Mouse (Mus musculus): ENCODE measurements at regions not wholly inside any gene's neighbourhood (a gene's known extent, or its start where the extent isn't known, plus 50 kb on each side); places are given as distances from the start of the nearest gene placed in this dataset.
"Not testable (repeated sequence)": the region's sequence is repeated elsewhere in the genome, so short reads cannot be mapped to it uniquely, and the experiment has no call there.

DNA sequence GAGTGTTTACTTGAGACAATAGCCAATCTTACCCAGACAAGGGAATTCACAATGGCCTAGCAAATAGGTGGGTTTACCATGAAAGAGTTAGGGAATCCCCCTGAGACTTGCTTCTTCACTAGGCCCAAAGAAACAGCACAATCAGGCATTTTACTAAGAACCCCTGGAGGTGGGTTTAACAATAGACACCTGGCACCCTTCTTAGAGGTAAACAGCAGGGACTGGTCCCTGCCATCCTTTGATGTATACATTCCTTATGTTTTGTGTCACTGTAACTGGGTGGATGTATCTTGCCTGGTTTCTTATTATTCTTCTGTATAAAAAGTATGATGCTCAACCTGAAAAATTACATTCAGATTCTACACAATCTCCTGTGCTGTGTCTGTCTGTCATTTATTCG lies 127.7 kb upstream of the Thsd7a start:
- 43% methylated on average over 1 of the region's 1 CpGs for WGBS
- H3K27me3 ChIP-seq (ENCODE audit: control insufficient read depth, insufficient read depth, low read length); DNase-seq (ENCODE audit: low spot score); H3K27ac ChIP-seq (replicated peaks; ENCODE audit: low read depth, low read length); H3K4me2 ChIP-seq (ENCODE audit: low read depth, severe bottlenecking); ATAC-seq (ENCODE audit: insufficient number of reproducible peaks, low FRiP score, low TSS enrichment, low read depth); H3K4me3 ChIP-seq (ENCODE audit: low read depth, low read length); H3K4me1 ChIP-seq (ENCODE audit: control insufficient read depth, insufficient read depth, low read length); H3K36me3 ChIP-seq (ENCODE audit: control insufficient read depth, insufficient read depth, low read length); H3K9me3 ChIP-seq (ENCODE audit: control insufficient read depth, low read length); H3K9ac ChIP-seq (ENCODE audit: low read length): not testable (repeated sequence)

DNA sequence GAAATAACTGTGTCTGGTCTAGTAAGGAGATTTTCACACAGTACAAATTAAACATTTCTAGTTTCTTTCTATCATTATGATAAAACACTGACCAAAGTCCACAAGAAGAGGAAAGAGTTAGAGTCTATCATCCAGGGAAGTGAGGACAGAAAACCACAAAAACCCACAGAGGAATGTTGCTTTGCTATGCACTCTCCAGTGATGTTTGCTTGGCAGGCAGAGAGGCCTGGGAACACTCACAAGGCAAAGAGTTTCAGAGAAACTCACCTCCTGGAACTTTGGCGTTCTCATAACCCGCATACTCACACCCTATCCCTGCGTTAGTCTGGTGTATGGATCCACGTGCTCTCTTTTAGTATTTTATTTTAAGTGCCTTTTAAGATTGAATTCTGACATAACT lies 127.2 kb upstream of the Thsd7a start:
- no peak overlapping the region for H3K4me2 ChIP-seq (ENCODE audit: low read depth, severe bottlenecking)
- 63% methylated on average over 4 of the region's 4 CpGs for WGBS
- DNase-seq (ENCODE audit: low spot score), result no peak

DNA sequence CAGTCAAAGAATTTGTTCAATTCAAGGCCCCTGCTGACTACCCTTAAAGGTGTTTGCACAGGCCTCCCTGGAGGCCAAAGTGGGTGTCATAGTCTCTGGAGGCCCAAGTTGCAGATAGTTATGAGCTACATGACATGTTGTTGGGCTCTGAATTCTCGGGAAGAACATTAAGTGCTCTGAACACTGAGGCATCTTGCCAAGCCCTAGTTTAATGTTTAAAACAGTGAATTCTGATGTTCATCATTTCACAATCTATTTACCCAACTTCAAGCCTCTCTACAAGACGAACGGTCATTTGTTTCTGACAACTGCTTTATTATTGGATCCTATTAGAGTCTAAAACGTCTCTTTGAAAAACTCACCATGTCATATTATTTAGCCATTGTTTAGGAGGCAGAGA lies 119.0 kb upstream of the Thsd7a start:
- no peaks in the 10 kb centered on the region for H3K27me3 ChIP-seq (ENCODE audit: control insufficient read depth, insufficient read depth, low read length)
- ATAC-seq (ENCODE audit: insufficient number of reproducible peaks, low FRiP score, low TSS enrichment, low read depth) (no peak), DNase-seq (ENCODE audit: low spot score) (no peak)
- H3K9ac ChIP-seq (ENCODE audit: low read length), result no peak overlapping the region
- no peak overlapping the region for H3K4me2 ChIP-seq (ENCODE audit: low read depth, severe bottlenecking)
- 92% methylated on average over 4 of the region's 4 CpGs for WGBS
- H3K4me3 ChIP-seq (ENCODE audit: low read depth, low read length), result no peak overlapping the region
- no peaks in the 10 kb centered on the region for H3K4me1 ChIP-seq (ENCODE audit: control insufficient read depth, insufficient read depth, low read length)
- no peak overlapping the region for H3K27ac ChIP-seq (replicated peaks; ENCODE audit: low read depth, low read length)
- H3K36me3 ChIP-seq (ENCODE audit: control insufficient read depth, insufficient read depth, low read length), result no peaks in the 10 kb centered on the region
- no peaks in the 10 kb centered on the region for H3K9me3 ChIP-seq (ENCODE audit: control insufficient read depth, low read length)

More for the DNA sequence above, 127.2 kb upstream of the Thsd7a start:
- Histone ChIP-seq H3K4me1 (ENCODE audit: control insufficient read depth, insufficient read depth, low read length) (no peaks in the 10 kb centered on the region), H3K27ac (replicated peaks; ENCODE audit: low read depth, low read length) (no peak overlapping the region), H3K4me3 (ENCODE audit: low read depth, low read length) (no peak overlapping the region), H3K9me3 (ENCODE audit: control insufficient read depth, low read length) (no peaks in the 10 kb centered on the region), H3K27me3 (ENCODE audit: control insufficient read depth, insufficient read depth, low read length) (no peaks in the 10 kb centered on the region), H3K36me3 (ENCODE audit: control insufficient read depth, insufficient read depth, low read length) (no peaks in the 10 kb centered on the region), H3K9ac (ENCODE audit: low read length) (no peak overlapping the region)
- no peak for ATAC-seq (ENCODE audit: insufficient number of reproducible peaks, low FRiP score, low TSS enrichment, low read depth)

DNA sequence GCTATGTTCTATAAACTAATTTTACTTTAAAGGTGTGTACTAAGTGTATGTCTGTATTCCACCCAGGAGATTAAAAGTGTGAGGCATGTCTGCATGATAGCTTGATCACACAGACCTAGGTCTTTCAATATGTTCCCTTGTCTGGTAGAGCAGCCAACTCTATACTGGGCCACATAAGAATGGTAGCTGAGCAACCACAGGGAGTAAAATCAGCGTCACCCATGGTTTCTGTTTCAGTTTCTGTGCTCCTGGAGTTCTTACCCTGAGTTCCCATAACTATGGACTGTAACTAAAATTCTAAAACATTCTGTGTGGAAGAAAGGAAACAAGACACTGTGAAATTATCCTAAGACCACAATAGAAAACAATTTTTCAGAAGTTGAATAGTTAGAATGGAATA lies 102.8 kb upstream of the Thsd7a start:
- ATAC-seq (ENCODE audit: insufficient number of reproducible peaks, low FRiP score, low TSS enrichment, low read depth) (no peak), DNase-seq (ENCODE audit: low spot score) (no peak)
- no peaks in the 10 kb centered on the region for H3K4me1 ChIP-seq (ENCODE audit: control insufficient read depth, insufficient read depth, low read length)
- WGBS, result 87% methylated on average over 1 of the region's 1 CpGs
- H3K27me3 ChIP-seq (ENCODE audit: control insufficient read depth, insufficient read depth, low read length), result no peaks in the 10 kb centered on the region
- H3K27ac ChIP-seq (replicated peaks; ENCODE audit: low read depth, low read length), result no peak overlapping the region
- H3K36me3 ChIP-seq (ENCODE audit: control insufficient read depth, insufficient read depth, low read length), result no peaks in the 10 kb centered on the region
- no peak overlapping the region for H3K4me2 ChIP-seq (ENCODE audit: low read depth, severe bottlenecking)
- no peak overlapping the region for H3K9ac ChIP-seq (ENCODE audit: low read length)
- H3K9me3 ChIP-seq (ENCODE audit: control insufficient read depth, low read length), result no peaks in the 10 kb centered on the region
- H3K4me3 ChIP-seq (ENCODE audit: low read depth, low read length), result no peak overlapping the region

DNA sequence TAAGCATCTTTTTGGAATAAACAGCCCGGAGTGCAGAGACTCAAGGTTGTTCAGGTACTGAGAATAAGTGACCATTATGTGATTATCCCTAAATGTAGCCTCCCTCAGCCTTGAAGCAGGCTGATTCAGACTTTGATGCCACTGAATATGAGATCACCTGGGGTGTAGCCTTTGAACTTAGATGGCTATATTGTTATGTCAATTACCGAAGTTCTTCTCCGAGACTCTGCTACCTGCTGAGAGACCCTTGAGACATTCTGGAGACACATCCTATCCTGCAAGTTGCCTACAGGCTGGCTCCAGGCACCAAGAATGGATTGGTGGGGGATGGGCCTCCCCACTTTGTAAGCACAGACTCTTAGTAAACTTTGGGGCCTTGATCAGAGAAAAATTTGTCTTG lies 85.9 kb upstream of the Thsd7a start:
- DNase-seq (ENCODE audit: low spot score); H3K36me3 ChIP-seq (ENCODE audit: control insufficient read depth, insufficient read depth, low read length); H3K9ac ChIP-seq (ENCODE audit: low read length); ATAC-seq (ENCODE audit: insufficient number of reproducible peaks, low FRiP score, low TSS enrichment, low read depth); H3K4me1 ChIP-seq (ENCODE audit: control insufficient read depth, insufficient read depth, low read length); H3K4me3 ChIP-seq (ENCODE audit: low read depth, low read length); H3K27me3 ChIP-seq (ENCODE audit: control insufficient read depth, insufficient read depth, low read length); H3K27ac ChIP-seq (replicated peaks; ENCODE audit: low read depth, low read length); H3K4me2 ChIP-seq (ENCODE audit: low read depth, severe bottlenecking); H3K9me3 ChIP-seq (ENCODE audit: control insufficient read depth, low read length): not testable (repeated sequence)
- WGBS, result 73% methylated on average over 3 of the region's 3 CpGs

DNA sequence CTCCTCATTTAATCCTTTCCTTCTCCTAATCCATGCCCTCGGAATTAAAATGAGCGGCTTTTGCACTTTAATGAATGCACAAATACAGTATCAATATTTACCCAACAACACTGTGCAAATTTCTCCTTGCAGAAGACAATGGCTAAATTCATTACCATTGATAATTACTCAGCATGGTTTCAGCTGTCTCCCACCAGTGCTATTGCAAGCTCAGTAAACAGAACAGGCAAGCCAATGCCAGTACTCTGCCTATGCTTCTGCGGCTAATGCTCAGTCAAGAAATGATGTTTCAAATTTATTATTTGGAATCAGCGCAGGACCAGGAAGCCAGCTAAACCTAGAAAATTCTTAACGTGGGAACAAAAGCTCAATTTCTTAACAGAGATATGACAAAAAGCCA lies 84.1 kb upstream of the Thsd7a start:
- ATAC-seq (ENCODE audit: insufficient number of reproducible peaks, low FRiP score, low TSS enrichment, low read depth) (no peak), DNase-seq (ENCODE audit: low spot score) (no peak)
- Histone ChIP-seq H3K4me1 (ENCODE audit: control insufficient read depth, insufficient read depth, low read length) (no peaks in the 10 kb centered on the region), H3K9me3 (ENCODE audit: control insufficient read depth, low read length) (no peaks in the 10 kb centered on the region), H3K27me3 (ENCODE audit: control insufficient read depth, insufficient read depth, low read length) (no peaks in the 10 kb centered on the region), H3K27ac (replicated peaks; ENCODE audit: low read depth, low read length) (no peak overlapping the region), H3K36me3 (ENCODE audit: control insufficient read depth, insufficient read depth, low read length) (no peaks in the 10 kb centered on the region), H3K4me2 (ENCODE audit: low read depth, severe bottlenecking) (no peak overlapping the region), H3K4me3 (ENCODE audit: low read depth, low read length) (no peak overlapping the region), H3K9ac (ENCODE audit: low read length) (no peak overlapping the region)
- 72% methylated on average over 5 of the region's 5 CpGs for WGBS

DNA sequence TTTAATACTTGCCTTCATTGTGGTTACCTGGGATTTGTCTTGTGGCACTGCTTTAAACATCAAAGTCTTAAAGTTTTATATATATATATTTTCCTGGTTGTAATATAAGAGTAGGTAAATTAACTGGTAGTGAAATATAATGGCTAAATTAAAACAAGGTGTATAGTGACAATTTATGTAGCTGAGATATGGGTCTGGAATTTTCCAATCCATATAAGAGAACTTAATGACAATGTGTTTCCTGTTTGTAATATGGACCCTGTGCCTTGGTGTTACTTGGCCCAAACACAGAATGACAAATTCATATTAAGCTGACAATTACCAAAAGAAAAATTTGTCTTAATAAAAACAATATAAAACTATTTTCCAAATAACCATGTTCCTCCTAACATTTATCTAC lies 82.7 kb upstream of the Thsd7a start:
- Histone ChIP-seq H3K4me2 (ENCODE audit: low read depth, severe bottlenecking) (no peak overlapping the region), H3K27ac (replicated peaks; ENCODE audit: low read depth, low read length) (no peak overlapping the region), H3K9ac (ENCODE audit: low read length) (no peak overlapping the region), H3K4me3 (ENCODE audit: low read depth, low read length) (no peak overlapping the region), H3K4me1 (ENCODE audit: control insufficient read depth, insufficient read depth, low read length) (no peaks in the 10 kb centered on the region), H3K36me3 (ENCODE audit: control insufficient read depth, insufficient read depth, low read length) (no peaks in the 10 kb centered on the region), H3K9me3 (ENCODE audit: control insufficient read depth, low read length) (no peaks in the 10 kb centered on the region), H3K27me3 (ENCODE audit: control insufficient read depth, insufficient read depth, low read length) (no peaks in the 10 kb centered on the region)
- DNase-seq (ENCODE audit: low spot score), result no peak
- no peak for ATAC-seq (ENCODE audit: insufficient number of reproducible peaks, low FRiP score, low TSS enrichment, low read depth)

DNA sequence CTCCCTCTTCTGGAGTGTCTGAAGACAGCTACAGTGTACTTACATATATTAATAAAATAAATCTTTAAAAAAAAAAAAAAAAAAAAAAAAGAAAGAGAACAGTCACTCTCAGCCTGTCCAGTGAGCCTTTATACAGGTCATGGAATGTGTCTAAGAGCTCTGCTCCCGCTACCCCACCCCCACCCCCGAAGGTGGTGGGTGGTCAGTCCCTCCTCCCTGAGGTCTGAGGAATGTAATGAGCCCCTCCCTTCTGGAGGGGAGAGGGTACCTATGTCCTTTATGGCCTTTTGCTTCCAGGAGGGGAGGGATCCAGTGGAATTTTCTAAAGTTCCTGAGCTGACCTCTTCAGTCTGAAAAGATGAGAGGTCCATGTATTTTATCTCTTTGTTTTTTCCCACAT lies 82.3 kb upstream of the Thsd7a start:
- Histone ChIP-seq H3K27me3 (ENCODE audit: control insufficient read depth, insufficient read depth, low read length) (no peaks in the 10 kb centered on the region), H3K4me3 (ENCODE audit: low read depth, low read length) (no peak overlapping the region), H3K9ac (ENCODE audit: low read length) (no peak overlapping the region), H3K9me3 (ENCODE audit: control insufficient read depth, low read length) (no peaks in the 10 kb centered on the region), H3K4me2 (ENCODE audit: low read depth, severe bottlenecking) (no peak overlapping the region), H3K4me1 (ENCODE audit: control insufficient read depth, insufficient read depth, low read length) (no peaks in the 10 kb centered on the region), H3K36me3 (ENCODE audit: control insufficient read depth, insufficient read depth, low read length) (no peaks in the 10 kb centered on the region), H3K27ac (replicated peaks; ENCODE audit: low read depth, low read length) (no peak overlapping the region)
- 59% methylated on average over 2 of the region's 2 CpGs for WGBS
- DNase-seq (ENCODE audit: low spot score) (no peak), ATAC-seq (ENCODE audit: insufficient number of reproducible peaks, low FRiP score, low TSS enrichment, low read depth) (0 out of 2 replicates have a peak, but pooled peaks have one; percentile 35)

DNA sequence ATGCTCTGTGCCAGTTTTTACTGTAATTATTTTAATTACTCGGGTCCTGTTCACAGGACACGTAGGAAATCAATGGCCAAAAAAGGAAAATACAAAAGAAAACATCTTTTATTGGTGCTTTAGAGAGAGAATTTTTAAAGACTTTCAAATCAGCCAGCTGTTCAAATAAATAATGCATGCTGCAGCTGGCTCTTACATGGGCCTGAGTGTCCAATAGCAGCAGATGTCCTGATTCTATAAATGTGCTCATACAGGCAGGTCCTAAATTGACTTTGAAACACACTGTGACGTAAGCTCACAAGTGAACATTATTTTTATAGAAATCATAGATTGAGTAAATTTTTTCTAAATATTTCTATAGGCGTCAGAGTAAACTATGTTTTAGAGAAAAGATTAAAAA lies 78.5 kb upstream of the Thsd7a start:
- Histone ChIP-seq H3K9me3 (ENCODE audit: control insufficient read depth, low read length) (no peaks in the 10 kb centered on the region), H3K27me3 (ENCODE audit: control insufficient read depth, insufficient read depth, low read length) (no peaks in the 10 kb centered on the region), H3K36me3 (ENCODE audit: control insufficient read depth, insufficient read depth, low read length) (no peaks in the 10 kb centered on the region), H3K9ac (ENCODE audit: low read length) (no peak overlapping the region), H3K4me2 (ENCODE audit: low read depth, severe bottlenecking) (no peak overlapping the region), H3K4me1 (ENCODE audit: control insufficient read depth, insufficient read depth, low read length) (no peaks in the 10 kb centered on the region), H3K27ac (replicated peaks; ENCODE audit: low read depth, low read length) (no peak overlapping the region), H3K4me3 (ENCODE audit: low read depth, low read length) (no peak overlapping the region)
- no peak for ATAC-seq (ENCODE audit: insufficient number of reproducible peaks, low FRiP score, low TSS enrichment, low read depth)
- 85% methylated on average over 4 of the region's 4 CpGs for WGBS
- no peak for DNase-seq (ENCODE audit: low spot score)

All from limb, embryonic 11.5 days (tissue).